Mouse (Mus musculus) hindbrain, embryonic 13.5 days (tissue): ENCODE measurements around the gene Trub1. TPM values are rescaled to one million over a fixed set of nuclear protein-coding genes. Genes with fewer than 3 reads are reported as not detected.

ENCODE experiments used
- ATAC-seq: fragments of 200-750 bp; cut with Nextera tagmentation; 2 replicates; pipeline ENCODE4 v1.8.0; 2017; ENCODE audit warnings: moderate TSS enrichment; ENCODE audit not compliant: low FRiP score
- H3K27ac ChIP-seq: fragments of 300-500 bp; sonication (generic); 2 replicates; pipeline ENCODE4 v1.5.1; 2015; ENCODE audit warnings: inconsistent platforms, mild to moderate bottlenecking, moderate library complexity
- H3K27me3 ChIP-seq: fragments of 300-500 bp; sonication (generic); 2 replicates; pipeline ENCODE4 v1.6.1; 2015; ENCODE audit warnings: mild to moderate bottlenecking, inconsistent platforms
- H3K36me3 ChIP-seq: fragments of 300-500 bp; sonication (generic); 2 replicates; pipeline ENCODE4 v1.6.1; 2015; ENCODE audit warnings: mild to moderate bottlenecking, inconsistent platforms
- H3K4me1 ChIP-seq: fragments of 300-500 bp; sonication (generic); replicated peaks from 2 replicates; pipeline ENCODE4 v1.6.1; 2015; ENCODE audit warnings: inconsistent platforms
- H3K4me2 ChIP-seq: fragments of 300-500 bp; sonication (generic); 2 replicates; pipeline ENCODE4 v1.6.1; 2015; ENCODE audit warnings: inconsistent platforms, mild to moderate bottlenecking, moderate library complexity
- H3K4me3 ChIP-seq: fragments of 300-500 bp; sonication (generic); 2 replicates; pipeline ENCODE4 v1.5.1; 2015; ENCODE audit warnings: mild to moderate bottlenecking, inconsistent platforms
- H3K9ac ChIP-seq: fragments of 300-500 bp; sonication (generic); 2 replicates; pipeline ENCODE4 v1.6.1; 2015; ENCODE audit warnings: mild to moderate bottlenecking, inconsistent platforms
- H3K9me3 ChIP-seq: fragments of 300-500 bp; sonication (generic); 2 replicates; pipeline ENCODE4 v1.6.1; 2016; ENCODE audit warnings: inconsistent platforms
- WGBS: fragments of 180-500 bp; shearing (Covaris S2); methylation state at CpG from one replicate; pipeline ENCODE4 v1.1.7; 2015; 5-methylcytosine and 5-hydroxymethylcytosine counted together
- polyA plus RNA-seq: library from polyadenylated mRNA; unstranded; fragments of >200 nt; fragmentation: Nextera tagmentation; extraction: Ambion mirVana; gene quantifications from 2 replicates; pipeline ENCODE4 v1.2.1, GENCODE M21; 2015

Trub1 gene
- polyA plus RNA-seq, 1 experiment from 2014 or later: 15.4 TPM

- no peak overlapping the region for H3K9ac ChIP-seq
- WGBS: 61% methylated on average over 25 of the region's 25 CpGs
- no peak overlapping the region for H3K27ac ChIP-seq
- no peaks in the 10 kb centered on the region for H3K9me3 ChIP-seq
- no peaks in the 10 kb centered on the region for H3K36me3 ChIP-seq
- no peak overlapping the region for H3K4me3 ChIP-seq
- peaks cover 16% of the 10 kb centered on the region for H3K4me1 ChIP-seq
- H3K27me3 ChIP-seq: no peaks in the 10 kb centered on the region
- ATAC-seq: no peak
- H3K4me2 ChIP-seq: no peak overlapping the region
Measured at GRCm38 (mm10) chr19:57505048-57505932, 52.6 kb downstream of the Trub1 start.

- no peak overlapping the region for H3K9ac ChIP-seq
- H3K36me3 ChIP-seq: no peaks in the 10 kb centered on the region
- ATAC-seq: no peak
- H3K4me3 ChIP-seq: no peak overlapping the region
- no peak overlapping the region for H3K4me2 ChIP-seq
- 47% methylated on average over 5 of the region's 5 CpGs for WGBS
- no peak overlapping the region for H3K27ac ChIP-seq
- peaks cover 19% of the 10 kb centered on the region for H3K4me1 ChIP-seq
- no peaks in the 10 kb centered on the region for H3K9me3 ChIP-seq
- H3K27me3 ChIP-seq: no peaks in the 10 kb centered on the region
Measured at GRCm38 (mm10) chr19:57506591-57506990, 53.9 kb downstream of the Trub1 start.

GRCm38 (mm10) chr19:57508261-57508788, 55.6 kb downstream of the Trub1 start:
- H3K4me2 ChIP-seq: no peak overlapping the region
- no peaks in the 10 kb centered on the region for H3K9me3 ChIP-seq
- 86% methylated on average over 11 of the region's 11 CpGs for WGBS
- peaks cover 19% of the 10 kb centered on the region for H3K4me1 ChIP-seq
- ATAC-seq: no peak
- no peak overlapping the region for H3K9ac ChIP-seq
- no peaks in the 10 kb centered on the region for H3K27me3 ChIP-seq
- no peak overlapping the region for H3K27ac ChIP-seq
- no peaks in the 10 kb centered on the region for H3K36me3 ChIP-seq
- H3K4me3 ChIP-seq: no peak overlapping the region

- Histone ChIP-seq H3K9me3 (no peaks in the 10 kb centered on the region), H3K4me1 (peaks cover 19% of the 10 kb centered on the region), H3K9ac (no peak overlapping the region), H3K27ac (no peak overlapping the region), H3K4me3 (no peak overlapping the region), H3K4me2 (no peak overlapping the region), H3K36me3 (no peaks in the 10 kb centered on the region), H3K27me3 (no peaks in the 10 kb centered on the region)
- 69% methylated on average over 14 of the region's 14 CpGs for WGBS
- ATAC-seq: no peak
Measured at GRCm38 (mm10) chr19:57509758-57510319, 57.1 kb downstream of the Trub1 start.

- no peaks in the 10 kb centered on the region for H3K9me3 ChIP-seq
- no peak overlapping the region for H3K9ac ChIP-seq
- H3K4me2 ChIP-seq: no peak overlapping the region
- no peak overlapping the region for H3K27ac ChIP-seq
- WGBS: 91% methylated on average over 11 of the region's 11 CpGs
- H3K27me3 ChIP-seq: no peaks in the 10 kb centered on the region
- no peak for ATAC-seq
- H3K36me3 ChIP-seq: no peaks in the 10 kb centered on the region
- peaks cover 12% of the 10 kb centered on the region for H3K4me1 ChIP-seq
- H3K4me3 ChIP-seq: no peak overlapping the region
Measured at GRCm38 (mm10) chr19:57510836-57511235, 58.1 kb downstream of the Trub1 start.

- Histone ChIP-seq H3K36me3 (no peaks in the 10 kb centered on the region), H3K9me3 (no peaks in the 10 kb centered on the region), H3K4me2 (no peak overlapping the region), H3K27ac (no peak overlapping the region), H3K4me3 (no peak overlapping the region), H3K9ac (no peak overlapping the region), H3K4me1 (peaks cover 9% of the 10 kb centered on the region; the same call in 1 of the 2 replicates), H3K27me3 (no peaks in the 10 kb centered on the region)
- no peak for ATAC-seq
- 86% methylated on average over 9 of the region's 9 CpGs for WGBS
Measured at GRCm38 (mm10) chr19:57513123-57513522, 60.4 kb downstream of the Trub1 start.

GRCm38 (mm10) chr19:57521721-57522120, 69.0 kb downstream of the Trub1 start:
- H3K4me2 ChIP-seq: no peak overlapping the region
- no peak overlapping the region for H3K9ac ChIP-seq
- no peak overlapping the region for H3K27ac ChIP-seq
- ATAC-seq: no peak
- H3K4me1 ChIP-seq: no peaks in the 10 kb centered on the region; the same call in 1 of the 2 replicates
- H3K27me3 ChIP-seq: no peaks in the 10 kb centered on the region
- H3K36me3 ChIP-seq: no peaks in the 10 kb centered on the region
- H3K9me3 ChIP-seq: no peaks in the 10 kb centered on the region
- H3K4me3 ChIP-seq: no peak overlapping the region

- WGBS: 72% methylated on average over 17 of the region's 17 CpGs
- Histone ChIP-seq H3K4me3 (no peak overlapping the region), H3K4me2 (no peak overlapping the region)
Measured at GRCm38 (mm10) chr19:57523363-57523762, 70.7 kb downstream of the Trub1 start.

GRCm38 (mm10) chr19:57525693-57526092, 73.0 kb downstream of the Trub1 start:
- Histone ChIP-seq H3K4me3 (no peak overlapping the region), H3K27ac (no peak overlapping the region), H3K9me3 (no peaks in the 10 kb centered on the region), H3K36me3 (no peaks in the 10 kb centered on the region), H3K27me3 (no peaks in the 10 kb centered on the region), H3K9ac (no peak overlapping the region), H3K4me1 (no peaks in the 10 kb centered on the region; the same call in 1 of the 2 replicates), H3K4me2 (no peak overlapping the region)
- ATAC-seq: no peak
- 77% methylated on average over 2 of the region's 2 CpGs for WGBS

More at GRCm38 (mm10) chr19:57523363-57523762, 70.7 kb downstream of the Trub1 start:
- no peak overlapping the region for H3K27ac ChIP-seq
- ATAC-seq: no peak
- H3K36me3 ChIP-seq: no peaks in the 10 kb centered on the region
- H3K9me3 ChIP-seq: no peaks in the 10 kb centered on the region
- H3K27me3 ChIP-seq: no peaks in the 10 kb centered on the region
- H3K4me1 ChIP-seq: no peaks in the 10 kb centered on the region; the same call in 1 of the 2 replicates
- H3K9ac ChIP-seq: no peak overlapping the region

- Histone ChIP-seq H3K9ac (no peak overlapping the region), H3K4me3 (no peak overlapping the region), H3K4me1 (no peaks in the 10 kb centered on the region; the same call in 1 of the 2 replicates), H3K9me3 (no peaks in the 10 kb centered on the region), H3K4me2 (no peak overlapping the region), H3K27ac (no peak overlapping the region), H3K27me3 (no peaks in the 10 kb centered on the region), H3K36me3 (no peaks in the 10 kb centered on the region)
- ATAC-seq: no peak
- WGBS: 86% methylated on average over 4 of the region's 4 CpGs
Measured at GRCm38 (mm10) chr19:57530212-57530611, 77.5 kb downstream of the Trub1 start.

- no peak for ATAC-seq
- 80% methylated on average over 7 of the region's 7 CpGs for WGBS
- H3K9ac ChIP-seq: no peak overlapping the region
Measured at GRCm38 (mm10) chr19:57534262-57534661, 81.5 kb downstream of the Trub1 start.

GRCm38 (mm10) chr19:57536512-57536911, 83.8 kb downstream of the Trub1 start:
- peak overlapping the region; percentile 55; the same call in 1 of the 2 replicates for H3K27ac ChIP-seq

More at GRCm38 (mm10) chr19:57534262-57534661, 81.5 kb downstream of the Trub1 start:
- H3K27me3 ChIP-seq: no peaks in the 10 kb centered on the region
- peaks cover 17% of the 10 kb centered on the region for H3K4me1 ChIP-seq
- H3K27ac ChIP-seq: no peak overlapping the region
- H3K9me3 ChIP-seq: no peaks in the 10 kb centered on the region
- H3K4me2 ChIP-seq: no peak overlapping the region
- no peaks in the 10 kb centered on the region for H3K36me3 ChIP-seq
- no peak overlapping the region for H3K4me3 ChIP-seq

More at GRCm38 (mm10) chr19:57536512-57536911, 83.8 kb downstream of the Trub1 start:
- no peak for ATAC-seq
- H3K4me3 ChIP-seq: no peak overlapping the region
- H3K4me1 ChIP-seq: peaks cover 17% of the 10 kb centered on the region
- no peaks in the 10 kb centered on the region for H3K36me3 ChIP-seq
- no peaks in the 10 kb centered on the region for H3K9me3 ChIP-seq
- no peaks in the 10 kb centered on the region for H3K27me3 ChIP-seq
- 46% methylated on average over 5 of the region's 5 CpGs for WGBS
- H3K9ac ChIP-seq: no peak overlapping the region
- H3K4me2 ChIP-seq: no peak overlapping the region
